Mouse (Mus musculus): ENCODE data around the gene Slc22a13. TPM values are rescaled to one million over a fixed set of nuclear protein-coding genes. Genes with fewer than 3 reads are reported as not detected.

The Slc22a13 gene
- polyA plus RNA-seq, 1 experiment = not detected

DNA sequence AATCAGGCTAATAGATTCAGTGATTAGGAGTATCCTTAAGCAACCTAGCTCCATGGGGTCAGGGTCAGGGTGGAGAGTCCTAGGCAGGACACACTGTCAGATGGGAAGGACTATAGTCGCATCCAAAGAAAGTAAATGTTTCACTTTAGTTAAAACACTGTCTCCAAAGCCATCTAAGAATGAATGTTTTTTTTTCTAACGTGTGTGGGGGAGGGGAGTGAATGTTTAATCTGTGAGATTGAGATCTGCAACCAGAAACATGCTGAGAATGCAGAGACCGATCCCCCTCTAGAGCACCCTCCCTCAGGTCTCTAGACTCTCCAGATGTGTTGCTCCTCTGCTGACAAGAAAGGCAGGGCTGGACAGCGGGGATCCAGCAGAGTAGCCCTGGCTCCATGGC, 1.8 kb downstream of the Slc22a13 start:
- 82% methylated on average over 4 of the region's 4 CpGs for WGBS
- TF ChIP-seq CTCF (IDR thresholded peaks at IDR 0.05; ENCODE audit: insufficient read depth, low read depth, low read length) (no peak), POLR2A (IDR thresholded peaks at IDR 0.05; ENCODE audit: insufficient read depth, low read depth, low read length) (no peak)

DNA sequence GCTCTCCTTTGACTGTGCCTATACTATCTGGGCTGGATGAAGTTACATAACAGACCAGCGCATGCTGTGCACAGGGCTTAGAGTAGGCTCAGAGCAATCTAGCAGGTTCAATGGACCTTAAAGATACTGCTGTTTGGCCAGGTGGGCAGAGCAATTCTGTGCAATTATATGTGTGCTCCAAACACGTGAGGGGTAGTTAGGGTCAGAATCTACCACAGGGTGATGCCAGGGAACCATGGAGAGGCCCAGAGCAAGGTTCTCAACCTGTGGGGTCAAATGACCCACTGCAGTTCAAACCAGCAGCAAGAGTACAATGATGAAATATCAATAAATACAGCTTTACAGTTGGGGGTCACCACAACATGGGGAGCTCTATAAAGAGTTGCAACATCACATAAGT, 2.2 kb downstream of the Slc22a13 start:
- H3K4me1 ChIP-seq (ENCODE audit: control insufficient read depth, insufficient read depth, low read length) = no peaks in the 10 kb centered on the region
- no peak overlapping the region for H3K4me3 ChIP-seq (ENCODE audit: insufficient read depth, low read depth, low read length)
- WGBS = 79% methylated on average over 2 of the region's 2 CpGs
- TF ChIP-seq CTCF (IDR thresholded peaks at IDR 0.05; ENCODE audit: insufficient read depth, low read depth, low read length) (no peak), POLR2A (IDR thresholded peaks at IDR 0.05; ENCODE audit: insufficient read depth, low read depth, low read length) (no peak)
- no peak overlapping the region for H3K27ac ChIP-seq (ENCODE audit: insufficient read depth, low read depth, low read length)

More for the DNA sequence above, 1.8 kb downstream of the Slc22a13 start:
- no peak overlapping the region for H3K27ac ChIP-seq (ENCODE audit: insufficient read depth, low read depth, low read length)
- no peak overlapping the region for H3K4me3 ChIP-seq (ENCODE audit: insufficient read depth, low read depth, low read length)
- H3K4me1 ChIP-seq (ENCODE audit: control insufficient read depth, insufficient read depth, low read length) = no peaks in the 10 kb centered on the region

GRCm38 (mm10) chr9:119205756-119206155, 3.1 kb downstream of the Slc22a13 start:
- H3K4me3 ChIP-seq (ENCODE audit: insufficient read depth, low read depth, low read length) = no peak overlapping the region
- WGBS = 92% methylated on average over 5 of the region's 5 CpGs
- no peak for TF ChIP-seq POLR2A (IDR thresholded peaks at IDR 0.05; ENCODE audit: insufficient read depth, low read depth, low read length)
- no peak for TF ChIP-seq CTCF (IDR thresholded peaks at IDR 0.05; ENCODE audit: insufficient read depth, low read depth, low read length)

DNA sequence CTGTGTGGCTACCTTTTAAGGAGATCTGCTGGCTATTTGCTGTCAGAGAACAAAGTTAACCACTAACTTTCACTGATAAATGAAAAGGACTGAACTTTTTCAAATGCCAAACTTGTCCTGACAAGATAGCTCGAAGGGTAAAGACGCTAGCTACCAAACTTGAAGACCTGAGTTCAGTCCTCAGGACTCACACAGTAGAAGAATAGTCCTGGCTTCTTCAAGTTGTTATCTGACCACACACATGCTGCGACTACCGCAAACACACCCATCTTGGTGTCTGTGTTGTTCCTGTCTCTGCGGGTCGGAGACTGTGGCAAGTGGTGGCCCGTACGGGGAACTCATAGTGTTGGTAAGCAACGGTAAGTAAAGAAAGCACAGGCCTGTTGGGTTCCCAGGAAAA, 5.3 kb downstream of the Slc22a13 start:
- 94% methylated on average over 9 of the region's 9 CpGs for WGBS
- no peak overlapping the region for H3K4me3 ChIP-seq (ENCODE audit: insufficient read depth, low read depth, low read length)
- H3K27ac ChIP-seq (ENCODE audit: insufficient read depth, low read depth, low read length) = no peak overlapping the region
- TF ChIP-seq POLR2A (IDR thresholded peaks at IDR 0.05; ENCODE audit: insufficient read depth, low read depth, low read length) = no peak
- TF ChIP-seq CTCF (IDR thresholded peaks at IDR 0.05; ENCODE audit: insufficient read depth, low read depth, low read length) = no peak
- H3K4me1 ChIP-seq (ENCODE audit: control insufficient read depth, insufficient read depth, low read length) = no peaks in the 10 kb centered on the region

More at GRCm38 (mm10) chr9:119205756-119206155, 3.1 kb downstream of the Slc22a13 start:
- H3K27ac ChIP-seq (ENCODE audit: insufficient read depth, low read depth, low read length) = no peak overlapping the region
- H3K4me1 ChIP-seq (ENCODE audit: control insufficient read depth, insufficient read depth, low read length) = no peaks in the 10 kb centered on the region

DNA sequence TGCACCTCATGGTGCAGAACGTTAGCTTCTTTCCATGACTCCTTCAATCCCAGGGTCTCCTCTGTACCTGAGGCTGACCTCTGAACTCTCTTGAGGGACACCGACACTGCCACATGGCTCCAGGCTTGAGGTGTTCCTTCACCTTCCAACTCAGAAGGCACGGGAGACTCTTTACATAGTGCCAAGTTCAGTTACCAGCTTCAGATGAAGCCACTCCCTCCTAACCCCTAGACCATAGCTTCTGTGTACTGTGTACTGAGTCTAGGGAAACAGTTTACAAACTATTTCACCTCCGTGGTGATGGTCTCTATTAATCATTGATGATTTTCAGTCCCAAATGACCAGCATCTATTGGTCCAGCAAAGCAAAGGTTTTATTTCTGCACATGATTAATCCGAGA, 7.2 kb downstream of the Slc22a13 start:
- whole genome bisulfite sequencing = 86% methylated on average over 5 of the region's 5 CpGs

GRCm38 (mm10) chr9:119199151-119199861, 9.6 kb downstream of the Slc22a13 start:
- no peak overlapping the region for H3K4me3 ChIP-seq (ENCODE audit: insufficient read depth, low read depth, low read length)
- no peak overlapping the region for H3K27ac ChIP-seq (ENCODE audit: insufficient read depth, low read depth, low read length)
- TF ChIP-seq POLR2A (IDR thresholded peaks at IDR 0.05; ENCODE audit: insufficient read depth, low read depth, low read length) (no peak), CTCF (IDR thresholded peaks at IDR 0.05; ENCODE audit: insufficient read depth, low read depth, low read length) (no peak)
- no peaks in the 10 kb centered on the region for H3K4me1 ChIP-seq (ENCODE audit: control insufficient read depth, insufficient read depth, low read length)
- 86% methylated on average over 10 of the region's 10 CpGs for WGBS

More for the DNA sequence above, 7.2 kb downstream of the Slc22a13 start:
- Histone ChIP-seq H3K4me1 (ENCODE audit: control insufficient read depth, insufficient read depth, low read length) (no peaks in the 10 kb centered on the region), H3K27ac (ENCODE audit: insufficient read depth, low read depth, low read length) (no peak overlapping the region), H3K4me3 (ENCODE audit: insufficient read depth, low read depth, low read length) (no peak overlapping the region)
- TF ChIP-seq POLR2A (IDR thresholded peaks at IDR 0.05; ENCODE audit: insufficient read depth, low read depth, low read length) = no peak
- TF ChIP-seq CTCF (IDR thresholded peaks at IDR 0.05; ENCODE audit: insufficient read depth, low read depth, low read length) = no peak

- 43% methylated on average over 11 of the region's 11 CpGs for whole genome bisulfite sequencing
These were observed 16.5 kb downstream of the Slc22a13 start for GRCm38 (mm10) chr9:119192202-119192990.

DNA sequence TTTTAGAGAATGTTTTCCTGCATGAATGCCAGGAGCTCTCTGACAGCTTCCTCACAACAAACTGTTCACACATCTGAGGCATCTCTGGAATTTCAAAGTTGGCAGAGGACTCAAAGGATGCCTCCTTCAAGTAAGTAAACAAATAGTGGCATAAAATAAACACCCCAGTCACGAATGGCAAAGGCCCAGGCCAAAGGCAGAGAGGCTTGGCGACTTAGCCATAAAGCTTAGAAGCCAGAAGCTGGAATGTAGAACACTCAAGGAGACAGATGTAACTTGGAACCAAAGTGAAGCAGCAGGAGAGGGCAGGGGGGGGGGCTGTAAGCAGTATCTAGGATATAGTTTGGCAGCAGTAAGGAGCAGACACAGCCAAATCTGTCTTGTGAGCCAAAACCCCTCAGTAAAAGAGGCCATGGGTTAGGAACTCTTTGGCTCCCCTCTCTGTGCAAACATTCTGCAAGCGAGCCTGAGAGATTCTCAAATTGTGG, 27.6 kb downstream of the Slc22a13 start:
- H3K4me3 ChIP-seq (ENCODE audit: insufficient read depth, low read depth, low read length) = no peak overlapping the region
- TF ChIP-seq CTCF (IDR thresholded peaks at IDR 0.05; ENCODE audit: insufficient read depth, low read depth, low read length) (no peak), POLR2A (IDR thresholded peaks at IDR 0.05; ENCODE audit: insufficient read depth, low read depth, low read length) (no peak)
- no peak overlapping the region for H3K27ac ChIP-seq (ENCODE audit: insufficient read depth, low read depth, low read length)
- WGBS = 50% methylated on average over 3 of the region's 3 CpGs
- peaks cover 3% of the 10 kb centered on the region; the same call in 1 of the 2 replicates for H3K4me1 ChIP-seq (ENCODE audit: control insufficient read depth, insufficient read depth, low read length)

More at GRCm38 (mm10) chr9:119192202-119192990, 16.5 kb downstream of the Slc22a13 start:
- TF ChIP-seq CTCF (IDR thresholded peaks at IDR 0.05; ENCODE audit: insufficient read depth, low read depth, low read length) = no peak
- no peak for TF ChIP-seq POLR2A (IDR thresholded peaks at IDR 0.05; ENCODE audit: insufficient read depth, low read depth, low read length)
- no peak overlapping the region for H3K4me3 ChIP-seq (ENCODE audit: insufficient read depth, low read depth, low read length)
- H3K4me1 ChIP-seq (ENCODE audit: control insufficient read depth, insufficient read depth, low read length) = no peaks in the 10 kb centered on the region
- H3K27ac ChIP-seq (ENCODE audit: insufficient read depth, low read depth, low read length) = no peak overlapping the region

- H3K4me3 ChIP-seq (ENCODE audit: insufficient read depth, low read depth, low read length) = no peak overlapping the region
- H3K4me1 ChIP-seq (ENCODE audit: control insufficient read depth, insufficient read depth, low read length) = peaks cover 3% of the 10 kb centered on the region; the same call in 1 of the 2 replicates
- 95% methylated on average over 11 of the region's 11 CpGs for WGBS
These were observed 29.6 kb downstream of the Slc22a13 start for GRCm38 (mm10) chr9:119179292-119179691.

More at GRCm38 (mm10) chr9:119179292-119179691, 29.6 kb downstream of the Slc22a13 start:
- H3K27ac ChIP-seq (ENCODE audit: insufficient read depth, low read depth, low read length) = no peak overlapping the region
- TF ChIP-seq CTCF (IDR thresholded peaks at IDR 0.05; ENCODE audit: insufficient read depth, low read depth, low read length) (no peak), POLR2A (IDR thresholded peaks at IDR 0.05; ENCODE audit: insufficient read depth, low read depth, low read length) (no peak)

All from olfactory bulb, adult 2 months (tissue).